Mouse (Mus musculus) fibroblast of lung, adult 2 months (primary cell): Measurements from ENCODE around the gene Abhd16a.

Source experiments
- DNase-seq: peaks from one replicate; pipeline ENCODE4 v3.0.0-alpha.2; 2011; ENCODE audit warnings: low read depth

Gene Abhd16a

GRCm38 (mm10) chr17:35147922-35148639 lies 59.0 kb downstream of the Abhd16a start:
- DNase-seq, result no peak

DNA sequence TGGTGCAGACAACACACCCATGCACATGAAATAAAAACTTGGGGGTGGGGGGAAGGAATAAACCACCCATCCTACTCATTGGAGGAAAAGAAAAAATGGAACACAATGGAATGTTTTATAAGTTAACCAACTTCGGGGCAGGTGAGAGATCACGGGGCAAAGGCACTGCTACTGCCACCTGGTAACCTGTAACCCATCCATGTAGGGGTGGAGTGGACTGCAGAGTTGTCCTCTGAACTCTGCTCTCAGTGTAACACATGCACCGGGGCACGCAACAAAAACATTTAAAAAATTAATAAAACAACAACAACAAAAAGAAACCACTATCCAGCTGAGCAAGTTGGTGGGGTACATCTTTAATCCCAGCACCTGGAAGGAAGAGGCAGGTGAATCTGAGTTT lies 63.1 kb downstream of the Abhd16a start:
- no peak for DNase-seq
